ENCODE assay signal across 18 mouse cellular contexts in the genomic region with DNA sequence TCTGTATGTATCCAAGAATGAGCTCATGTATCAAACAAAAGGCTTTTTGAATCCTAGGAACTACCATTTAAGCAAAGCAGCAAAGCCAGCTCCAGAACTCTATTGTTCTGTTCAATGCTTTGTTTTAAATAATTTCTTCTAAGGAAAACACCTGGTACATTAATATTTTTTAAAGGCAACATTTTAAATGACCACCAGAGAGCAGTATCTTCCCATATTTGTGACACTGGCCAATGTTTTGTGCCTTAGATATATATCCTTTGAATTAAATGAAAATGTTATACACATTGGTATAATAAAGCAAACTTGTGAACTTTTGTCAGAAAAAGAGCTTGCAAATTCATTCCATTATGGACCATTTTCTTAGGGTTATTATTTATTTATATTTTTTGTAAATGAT. TPM values are rescaled to one million over a fixed set of nuclear protein-coding genes. Genes with fewer than 3 reads are reported as not detected.
A peak's percentile ranks its signal among the peaks of the same experiment; 100 is the strongest.
DNase-seq lines count a peak whose midpoint lies in the region; ATAC-seq and TF ChIP-seq lines count a peak whose summit lies in the region.
"Had no signal": no experiment of that assay in that cellular context is flagged by ENCODE, and none has a peak within 500 bp of the region (broad histone marks: within the 10 kb centered on the region; RNA-seq: fewer than 3 reads in every experiment).

No protein-coding gene starts in this region.

- peak; percentile 13 for DNase-seq in embryonic facial prominence, embryonic 11.5 days (ENCODE audit: low spot score)
- DNase-seq in embryonic facial prominence, embryonic 10.5 days (ENCODE audit: low spot score) = no peak
- DNase-seq in kidney, postnatal 0 days (ENCODE audit: low spot score) = peak; percentile 37
- DNase-seq in 3T3-L1 (ENCODE audit: low read depth, low spot score) = peak; percentile 25
- peak; percentile 16 for DNase-seq in NIH3T3 (ENCODE audit: low read depth)
- DNase-seq in kidney, adult 11 months = no peak
- DNase-seq: adrenal gland, adult 2 months; gastrocnemius, postnatal 36 days; layer of hippocampus, adult 9-11 months; right cerebral cortex, adult 18-20 months had no signal

- H3K27ac ChIP-seq in embryonic facial prominence, embryonic 11.5 days (replicated peaks; ENCODE audit: low read depth, low read length) = no peak overlapping the region
- no peak overlapping the region for H3K27ac ChIP-seq in embryonic facial prominence, embryonic 10.5 days (replicated peaks)
- H3K27ac ChIP-seq in kidney, postnatal 0 days = no peak overlapping the region
- no peak overlapping the region for H3K27ac ChIP-seq in kidney, embryonic 14.5 days (ENCODE audit: low read depth, low read length)
- H3K27ac ChIP-seq: embryonic facial prominence, embryonic 15.5 days; heart, embryonic 13.5 days; hindbrain, embryonic 15.5 days; liver, embryonic 14.5 days; macrophage had no signal

- peak; percentile 64 for TF ChIP-seq CTCF in kidney, postnatal 0 days (IDR thresholded peaks at IDR 0.05; ENCODE audit: low read depth)

- no peaks in the 10 kb centered on the region for H3K4me1 ChIP-seq in embryonic facial prominence, embryonic 11.5 days (ENCODE audit: control insufficient read depth, insufficient read depth, low read length)
- H3K4me1 ChIP-seq in embryonic facial prominence, embryonic 10.5 days = no peaks in the 10 kb centered on the region
- no peaks in the 10 kb centered on the region for H3K4me1 ChIP-seq in kidney, postnatal 0 days (replicated peaks; ENCODE audit: insufficient read depth, low read length)
- no peaks in the 10 kb centered on the region for H3K4me1 ChIP-seq in kidney, embryonic 14.5 days (ENCODE audit: control insufficient read depth, insufficient read depth, low read length)
- H3K4me1 ChIP-seq: embryonic facial prominence, embryonic 15.5 days; heart, embryonic 13.5 days; hindbrain, embryonic 15.5 days had no signal

- no peak overlapping the region for H3K4me2 ChIP-seq in embryonic facial prominence, embryonic 11.5 days (ENCODE audit: low read depth, low read length)
- no peak overlapping the region for H3K4me2 ChIP-seq in kidney, postnatal 0 days (ENCODE audit: low read length)
- H3K4me2 ChIP-seq in kidney, embryonic 14.5 days (replicated peaks; ENCODE audit: low read depth, low read length) = no peak overlapping the region
- H3K4me2 ChIP-seq: embryonic facial prominence, embryonic 15.5 days; heart, embryonic 13.5 days; hindbrain, embryonic 15.5 days had no signal

- no peaks in the 10 kb centered on the region for H3K9me3 ChIP-seq in embryonic facial prominence, embryonic 11.5 days (replicated peaks; ENCODE audit: control insufficient read depth, low read length)
- H3K9me3 ChIP-seq in embryonic facial prominence, embryonic 10.5 days = no peaks in the 10 kb centered on the region
- H3K9me3 ChIP-seq in kidney, postnatal 0 days (replicated peaks; ENCODE audit: low read length) = no peaks in the 10 kb centered on the region
- no peaks in the 10 kb centered on the region for H3K9me3 ChIP-seq in kidney, embryonic 14.5 days (ENCODE audit: control insufficient read depth, low read length)
- H3K9me3 ChIP-seq: embryonic facial prominence, embryonic 15.5 days; heart, embryonic 13.5 days; hindbrain, embryonic 15.5 days had no signal

- no peak for ATAC-seq in embryonic facial prominence, embryonic 11.5 days (replicated peaks; ENCODE audit: insufficient number of reproducible peaks, low FRiP score, low TSS enrichment, low read depth)
- ATAC-seq in kidney, postnatal 0 days (replicated peaks; ENCODE audit: low FRiP score, low read depth) = no peak
- no peak for ATAC-seq in kidney, embryonic 14.5 days (ENCODE audit: low FRiP score, low TSS enrichment)
- ATAC-seq in activated CD4-positive, CD25-positive, alpha-beta regulatory T cell, adult 4 months = no peak
- ATAC-seq: forebrain, embryonic 16.5 days had no signal

- H3K27me3 ChIP-seq in embryonic facial prominence, embryonic 11.5 days (ENCODE audit: control insufficient read depth, insufficient read depth, low read length) = no peaks in the 10 kb centered on the region
- no peaks in the 10 kb centered on the region for H3K27me3 ChIP-seq in embryonic facial prominence, embryonic 10.5 days (replicated peaks; ENCODE audit: low read depth, poor library complexity, severe bottlenecking)
- no peaks in the 10 kb centered on the region for H3K27me3 ChIP-seq in kidney, postnatal 0 days (ENCODE audit: insufficient read depth, low read length)
- H3K27me3 ChIP-seq in kidney, embryonic 14.5 days (ENCODE audit: control insufficient read depth, insufficient read depth, low read length) = no peaks in the 10 kb centered on the region
- H3K27me3 ChIP-seq: embryonic facial prominence, embryonic 15.5 days; heart, embryonic 13.5 days; hindbrain, embryonic 15.5 days had no signal

- H3K9ac ChIP-seq in embryonic facial prominence, embryonic 11.5 days (replicated peaks; ENCODE audit: low read length) = no peak overlapping the region
- no peak overlapping the region for H3K9ac ChIP-seq in kidney, postnatal 0 days (ENCODE audit: low read depth, low read length)
- H3K9ac ChIP-seq in kidney, embryonic 14.5 days (ENCODE audit: low read depth, low read length) = no peak overlapping the region
- H3K9ac ChIP-seq: embryonic facial prominence, embryonic 15.5 days; heart, embryonic 13.5 days; hindbrain, embryonic 15.5 days; liver, embryonic 14.5 days had no signal

- no peak overlapping the region for H3K4me3 ChIP-seq in embryonic facial prominence, embryonic 11.5 days (ENCODE audit: low read depth, low read length)
- H3K4me3 ChIP-seq in embryonic facial prominence, embryonic 10.5 days = no peak overlapping the region
- H3K4me3 ChIP-seq in kidney, postnatal 0 days (replicated peaks; ENCODE audit: low read depth, low read length) = no peak overlapping the region
- H3K4me3 ChIP-seq in kidney, embryonic 14.5 days (ENCODE audit: low read length) = no peak overlapping the region
- H3K4me3 ChIP-seq: embryonic facial prominence, embryonic 15.5 days; heart, embryonic 13.5 days; hindbrain, embryonic 15.5 days had no signal

- no peaks in the 10 kb centered on the region for H3K36me3 ChIP-seq in embryonic facial prominence, embryonic 11.5 days (replicated peaks; ENCODE audit: control insufficient read depth, insufficient read depth, low read depth, low read length)
- H3K36me3 ChIP-seq in embryonic facial prominence, embryonic 10.5 days (replicated peaks) = no peaks in the 10 kb centered on the region
- H3K36me3 ChIP-seq in kidney, postnatal 0 days (ENCODE audit: insufficient read depth, low read length) = no peaks in the 10 kb centered on the region
- no peaks in the 10 kb centered on the region for H3K36me3 ChIP-seq in kidney, embryonic 14.5 days (ENCODE audit: control insufficient read depth, insufficient read depth, low read length)
- H3K36me3 ChIP-seq: embryonic facial prominence, embryonic 15.5 days; heart, embryonic 13.5 days; hindbrain, embryonic 15.5 days had no signal

RNA-seq across cellular contexts. Expression of gene Enox2, which starts 58.4 kb away (rescaled TPM):
- polyA plus RNA-seq in embryonic facial prominence, embryonic 11.5 days (2014; fragmentation: Nextera tagmentation; extraction: Ambion mirVana) = 7.1 and 7.2 TPM in 2 replicates
- polyA plus RNA-seq in embryonic facial prominence, embryonic 10.5 days (2016; fragmentation: Nextera tagmentation; extraction: Ambion mirVana) = 6.3 and 7.1 TPM in 2 replicates
- polyA plus RNA-seq in kidney, postnatal 0 days (2015; fragmentation: Nextera tagmentation; extraction: Ambion mirVana) = 6.5 and 7.9 TPM in 2 replicates
- 6.6 and 8.2 TPM in 2 replicates for polyA plus RNA-seq in kidney, embryonic 14.5 days (2014; fragmentation: Nextera tagmentation; extraction: Ambion mirVana)
- 1 to 10 TPM; 7.8 to 8.9 TPM for polyA plus RNA-seq in activated CD4-positive, CD25-positive, alpha-beta regulatory T cell, adult 4 months (2017; shearing (Covaris generic))

Comparison
In these comparisons a context has a peak if more than half of its experiments do, and no peak if none do; other contexts are left out.
1. DNase-seq: peak in embryonic facial prominence, embryonic 11.5 days (single experiment), kidney, postnatal 0 days (single experiment), 3T3-L1 (single experiment) and NIH3T3 (single experiment); none in embryonic facial prominence, embryonic 10.5 days (single experiment) and kidney, adult 11 months (single experiment).